In the genomic region with DNA sequence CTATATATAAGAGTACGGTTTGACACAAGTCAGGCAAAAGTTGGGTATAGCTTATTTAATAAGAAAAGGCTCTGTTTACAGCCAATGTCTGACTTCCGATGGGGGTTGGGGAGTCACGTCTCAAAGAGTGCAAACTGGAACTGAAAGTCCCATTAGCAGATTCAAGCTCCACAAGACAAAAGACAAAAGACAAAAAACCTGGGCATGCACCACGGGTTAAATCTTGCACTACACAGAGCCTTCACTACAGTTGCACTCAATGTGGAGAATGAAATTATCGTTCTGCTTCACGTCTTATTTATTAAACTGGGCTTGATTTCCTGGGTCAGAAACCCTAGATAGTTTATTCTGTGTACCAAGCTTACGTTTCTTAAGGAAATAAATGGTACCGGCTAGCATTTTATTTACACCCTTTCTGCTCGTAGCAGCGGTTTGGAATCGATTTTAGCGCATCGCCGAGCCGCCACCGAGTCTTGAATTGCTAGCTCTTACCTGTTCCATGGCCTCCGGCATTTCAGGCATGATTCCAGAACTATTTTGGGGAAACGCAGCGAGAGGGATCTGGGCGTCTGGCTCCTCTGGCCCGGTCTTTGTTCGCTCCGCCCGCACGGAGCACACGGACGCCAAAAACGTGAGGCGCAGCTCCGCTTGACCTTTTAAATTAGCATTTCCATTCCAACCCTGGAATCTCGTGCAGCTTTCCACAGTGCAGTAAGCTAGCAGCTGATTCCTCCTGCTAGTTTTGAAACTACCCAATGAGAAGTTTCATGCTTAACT, we compare ENCODE assay signal across 7 mouse cellular contexts. TPM values are rescaled to one million over a fixed set of nuclear protein-coding genes. Genes with fewer than 3 reads are reported as not detected.
DNase-seq lines count a peak whose midpoint lies in the region; ATAC-seq lines count a peak whose summit lies in the region.

No protein-coding gene starts in this region.

- H3K27me3 ChIP-seq in hindbrain, embryonic 16.5 days (replicated peaks; ENCODE audit: control insufficient read depth, insufficient read depth, low read length): no peaks in the 10 kb centered on the region

- no peaks in the 10 kb centered on the region for H3K9me3 ChIP-seq in hindbrain, embryonic 16.5 days (ENCODE audit: control insufficient read depth, low read length)

- H3K4me2 ChIP-seq in hindbrain, embryonic 16.5 days (ENCODE audit: low read length): peak overlapping the region; percentile 97

- H3K36me3 ChIP-seq in hindbrain, embryonic 16.5 days (ENCODE audit: control insufficient read depth, insufficient read depth, low read length): no peaks in the 10 kb centered on the region

- peak overlapping the region; percentile 83 for H3K27ac ChIP-seq in hindbrain, embryonic 16.5 days (ENCODE audit: low read depth, low read length)

- peak; percentile 55 for ATAC-seq in hindbrain, embryonic 16.5 days
- peak; percentile 24 for ATAC-seq in megakaryocyte progenitor cell, adult 5-6 weeks (replicated peaks; ENCODE audit: poor library complexity)

- under 1% methylated on average over 31 of the region's 31 CpGs for WGBS in hindbrain, embryonic 16.5 days

- intact Hi-C loops in left cerebral cortex, postnatal 10 days (cut with DNase I): loop anchor here (5.0 kb wide), 1 partner anchor 38 kb away; a partner anchor contains a TSS

- peak; percentile 94 for DNase-seq in ZHBTc4 (ENCODE audit: low read depth, low spot score)
- peak; percentile 91 to 92 for DNase-seq in cerebellum, postnatal 10 days
- peak; percentile 63 for DNase-seq in gastrocnemius, adult 18-20 months (ENCODE audit: low spot score)
- peak; percentile 69 to 75 for DNase-seq in left cerebral cortex, postnatal 10 days (ENCODE audit: extremely low spot score in 1 of 2, low spot score in 2 of 2)
- peak; percentile 26 to 38 for DNase-seq in right cerebral cortex, postnatal 36 days (ENCODE audit: low spot score in 2 of 2)

- H3K4me3 ChIP-seq in hindbrain, embryonic 16.5 days (ENCODE audit: low read length): peak overlapping the region; percentile 83

- H3K4me1 ChIP-seq in hindbrain, embryonic 16.5 days (ENCODE audit: control insufficient read depth, insufficient read depth, low read depth, low read length): peaks cover 30% of the 10 kb centered on the region

- peak overlapping the region; percentile 63 for H3K9ac ChIP-seq in hindbrain, embryonic 16.5 days (ENCODE audit: low read depth, low read length)

RNA-seq across cellular contexts. Expression of a gene that starts 0.5 kb away (rescaled TPM):
- 10 to 100 TPM; 55.7 to 57.3 TPM for total RNA-seq in gastrocnemius, adult 18-20 months (2021)
- polyA plus RNA-seq in hindbrain, embryonic 16.5 days (2015; fragmentation: Nextera tagmentation; extraction: Ambion mirVana): 57.8 and 59.0 TPM in 2 replicates
- 10 to 100 TPM; 91.2 to 93.2 TPM for total RNA-seq in left cerebral cortex, postnatal 10 days (2021)
- 98.1 and 103 TPM in 2 replicates for total RNA-seq in megakaryocyte progenitor cell, adult 5-6 weeks (2015)
- total RNA-seq in megakaryocyte progenitor cell, adult 5-6 weeks (2017): 130 and 141 TPM in 2 replicates

RNA-seq across cellular contexts. Expression of a gene that starts 38.7 kb away (rescaled TPM):
- total RNA-seq in gastrocnemius, adult 18-20 months (2021): not detected
- polyA plus RNA-seq in hindbrain, embryonic 16.5 days (2015; fragmentation: Nextera tagmentation; extraction: Ambion mirVana): 7.0 and 8.1 TPM in 2 replicates
- total RNA-seq in left cerebral cortex, postnatal 10 days (2021): 1 to 10 TPM; 2.5 TPM
- 76.6 and 78.8 TPM in 2 replicates for total RNA-seq in megakaryocyte progenitor cell, adult 5-6 weeks (2015)
- 83.6 and 88.2 TPM in 2 replicates for total RNA-seq in megakaryocyte progenitor cell, adult 5-6 weeks (2017)

RNA-seq across cellular contexts. Expression of a gene that starts 39.0 kb away (rescaled TPM):
- 10 to 100 TPM; 10.1 to 13.4 TPM for total RNA-seq in gastrocnemius, adult 18-20 months (2021)
- 57.7 and 61.1 TPM in 2 replicates for polyA plus RNA-seq in hindbrain, embryonic 16.5 days (2015; fragmentation: Nextera tagmentation; extraction: Ambion mirVana)
- 10 to 100 TPM; 18.3 to 23.7 TPM for total RNA-seq in left cerebral cortex, postnatal 10 days (2021)
- 122 and 135 TPM in 2 replicates for total RNA-seq in megakaryocyte progenitor cell, adult 5-6 weeks (2015)
- total RNA-seq in megakaryocyte progenitor cell, adult 5-6 weeks (2017): 201 and 209 TPM in 2 replicates

Comparison
In these comparisons a context has a peak if more than half of its experiments do, and no peak if none do; other contexts are left out.
1. Peak in every context shown above with its lines: DNase-seq, ATAC-seq, H3K4me3 ChIP-seq and H3K27ac ChIP-seq.
2. DNase-seq: peak in every context shown above with its lines; median percentile 94 in ZHBTc4; 92 in cerebellum, postnatal 10 days; 72 in left cerebral cortex, postnatal 10 days; 63 in gastrocnemius, adult 18-20 months; 32 in right cerebral cortex, postnatal 36 days.
3. RNA of a gene that starts 38.7 kb away (total RNA-seq): 76.6 to 88.2 TPM in megakaryocyte progenitor cell, adult 5-6 weeks; 2.5 TPM in left cerebral cortex, postnatal 10 days and not detected in gastrocnemius, adult 18-20 months; every median in the first group is over 10 times any median in the second.
4. RNA of a gene that starts 39.0 kb away (total RNA-seq): 122 to 209 TPM in megakaryocyte progenitor cell, adult 5-6 weeks; 18.3 to 23.7 TPM in left cerebral cortex, postnatal 10 days and 10.1 to 13.4 TPM in gastrocnemius, adult 18-20 months; every median in the first group is over 4 times any median in the second.